Mouse (Mus musculus) right cerebral cortex, postnatal 14 days (tissue): ENCODE results near the gene Sox21.

Experiments
- DNase-seq: peaks from one replicate; pipeline ENCODE4 v3.0.0; 2022

Sox21 gene

DNA sequence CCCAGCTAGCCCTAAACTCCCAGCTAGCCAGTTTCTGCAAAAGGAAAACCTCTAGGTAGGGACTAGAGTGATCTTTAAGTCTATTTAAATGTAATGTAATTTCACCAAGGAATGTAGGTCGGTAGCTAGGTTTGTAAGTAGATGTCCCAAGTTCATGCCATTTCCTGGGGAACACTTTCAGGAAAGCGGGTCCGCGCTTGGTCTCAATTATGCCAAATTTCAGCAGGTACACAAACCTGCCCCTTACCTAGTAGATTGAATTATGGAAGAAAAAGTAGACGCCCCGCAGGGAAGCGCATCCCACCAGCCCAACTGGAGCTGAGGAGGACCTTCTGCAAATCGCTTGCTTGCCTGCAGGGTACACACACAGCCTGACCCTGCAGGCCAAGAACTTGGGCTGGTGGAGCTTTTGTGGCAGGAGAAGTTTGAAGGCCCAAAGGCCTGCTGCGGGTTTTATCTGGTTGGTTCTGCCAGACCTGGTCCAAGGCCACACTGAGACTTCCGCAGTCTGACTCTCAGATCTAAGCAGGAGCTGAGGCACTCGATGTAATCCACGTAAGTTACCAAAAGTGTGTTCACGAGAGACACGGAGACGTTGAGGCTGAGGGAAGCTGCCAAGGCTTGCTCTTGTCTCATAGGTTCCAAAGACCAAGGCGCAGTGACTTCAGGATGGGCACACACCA is 11.6 kb downstream of the Sox21 start:
- DNase-seq: no peak

DNA sequence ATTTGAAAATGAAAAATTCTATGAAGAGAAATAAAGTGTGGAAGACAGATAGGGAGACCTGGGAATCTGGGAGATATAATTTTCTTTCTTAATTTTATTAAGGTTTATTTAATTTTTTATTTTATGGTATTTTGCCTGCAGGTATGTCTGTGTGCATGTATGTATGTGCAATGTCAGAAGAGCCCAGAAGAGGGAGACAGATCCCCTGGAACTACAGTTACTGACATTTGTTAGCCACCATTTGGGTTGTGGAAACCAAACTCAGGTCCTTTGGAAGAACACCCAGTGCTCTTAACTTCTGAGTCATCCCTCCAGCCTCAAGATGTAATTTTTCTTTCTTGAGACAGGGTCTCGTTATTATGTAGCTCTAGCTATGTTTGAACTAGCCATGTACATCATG is 15.9 kb downstream of the Sox21 start:
- no peak for DNase-seq

DNA sequence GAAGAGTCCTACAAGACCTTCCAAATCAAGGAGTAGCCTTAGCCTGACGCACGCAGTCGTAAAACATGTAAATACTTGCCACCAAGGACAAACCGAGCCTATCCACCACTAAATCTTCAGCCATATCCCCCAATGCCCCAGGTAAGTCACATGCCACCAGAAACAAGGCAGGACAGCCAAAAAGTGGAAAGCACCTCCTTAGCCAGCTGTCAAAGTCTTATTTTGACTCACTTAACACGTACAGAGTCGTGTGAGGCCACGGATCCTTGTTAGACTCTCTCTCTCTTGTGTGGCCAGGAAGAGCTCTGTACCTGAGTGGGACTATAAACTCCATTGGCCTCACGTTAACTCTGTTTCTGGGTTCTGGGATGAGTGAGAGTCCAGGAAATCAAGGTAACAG is 20.0 kb downstream of the Sox21 start:
- DNase-seq: no peak

DNA sequence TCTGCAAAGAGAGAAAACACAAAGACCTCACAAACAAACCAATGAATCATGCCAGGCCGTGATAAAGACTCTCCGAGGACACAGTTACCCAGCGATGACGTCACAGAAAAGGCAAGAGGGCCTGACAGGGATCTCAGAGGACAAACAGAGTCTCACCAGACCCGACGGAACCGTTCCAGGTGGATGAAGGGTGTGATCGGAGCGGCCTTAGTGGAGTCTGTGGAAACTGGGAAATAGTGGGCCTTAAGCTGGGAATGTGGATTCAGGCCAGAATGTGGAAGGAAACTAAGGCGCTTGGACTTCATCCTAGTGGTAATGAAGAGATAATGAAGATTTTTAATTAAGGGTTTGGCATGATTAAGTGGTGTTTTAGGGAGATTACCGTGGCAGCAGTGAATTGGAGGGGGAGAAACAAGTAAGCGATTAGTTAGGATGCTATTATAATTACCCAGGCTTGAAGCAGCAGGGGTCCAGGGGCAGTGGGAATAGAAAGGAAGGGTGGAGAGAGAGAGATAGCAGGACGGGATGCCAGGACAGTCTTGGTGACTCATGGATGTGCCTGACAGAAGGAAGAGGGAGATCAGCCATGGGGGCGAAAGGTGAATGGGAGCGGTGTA is 24.5 kb downstream of the Sox21 start:
- DNase-seq: no peak

DNA sequence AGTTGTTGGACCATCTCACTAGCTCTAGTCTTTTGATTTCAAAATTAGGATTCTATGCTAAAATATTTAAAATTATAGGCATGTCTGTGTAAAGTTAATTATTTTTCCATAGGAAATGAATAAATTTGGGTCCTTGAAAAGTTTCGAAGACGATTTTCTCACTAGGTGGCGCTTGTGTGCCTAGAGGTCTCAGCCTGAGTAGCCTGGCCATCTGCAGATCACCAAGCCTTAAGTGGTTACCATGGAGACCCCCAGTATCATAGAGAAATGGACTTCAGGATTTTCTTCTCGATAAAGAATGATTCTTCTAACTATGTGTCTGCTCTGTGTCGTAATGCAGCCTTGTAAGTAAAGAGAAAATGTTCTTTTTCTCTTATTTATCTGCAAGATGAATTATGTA is 27.2 kb downstream of the Sox21 start:
- no peak for DNase-seq

DNA sequence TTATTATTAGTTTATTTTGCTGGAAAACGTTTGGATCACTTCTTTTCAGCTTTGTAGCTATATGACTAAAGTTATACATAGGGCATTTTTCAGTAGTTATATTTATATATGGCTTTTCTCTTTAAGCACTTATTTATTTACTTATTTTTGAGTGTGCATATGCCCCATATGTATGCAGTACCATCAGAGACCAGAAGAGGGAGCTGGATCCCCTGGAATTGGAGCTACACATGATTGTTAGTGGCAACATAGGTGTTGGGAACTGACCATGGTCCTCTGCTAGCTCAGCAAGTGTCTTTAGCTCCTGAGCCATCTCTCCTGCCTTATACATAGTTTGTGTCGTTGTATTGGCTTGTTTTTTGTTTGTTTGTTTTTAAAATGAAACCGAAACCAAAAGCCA is 29.5 kb downstream of the Sox21 start:
- no peak for DNase-seq

DNA sequence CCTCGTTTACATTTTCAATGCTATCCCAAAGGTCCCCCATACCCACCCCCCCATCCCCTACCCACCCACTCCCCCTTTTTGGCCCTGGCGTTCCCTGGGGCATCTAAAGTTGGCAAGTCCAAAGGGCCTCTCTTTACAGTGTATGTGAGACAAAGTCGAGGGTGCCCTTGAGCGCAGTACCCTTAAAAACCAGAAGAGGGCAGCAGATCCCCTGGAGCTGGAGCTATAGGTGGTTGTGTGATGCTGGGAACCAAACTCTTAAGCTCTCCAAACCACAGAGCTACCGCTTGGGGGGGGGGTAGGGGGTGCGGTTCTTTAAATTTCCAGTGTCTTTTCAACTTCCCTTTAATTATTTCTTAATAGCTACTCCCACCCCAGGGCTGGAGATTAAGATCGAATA is 33.8 kb downstream of the Sox21 start:
- DNase-seq: no peak

DNA sequence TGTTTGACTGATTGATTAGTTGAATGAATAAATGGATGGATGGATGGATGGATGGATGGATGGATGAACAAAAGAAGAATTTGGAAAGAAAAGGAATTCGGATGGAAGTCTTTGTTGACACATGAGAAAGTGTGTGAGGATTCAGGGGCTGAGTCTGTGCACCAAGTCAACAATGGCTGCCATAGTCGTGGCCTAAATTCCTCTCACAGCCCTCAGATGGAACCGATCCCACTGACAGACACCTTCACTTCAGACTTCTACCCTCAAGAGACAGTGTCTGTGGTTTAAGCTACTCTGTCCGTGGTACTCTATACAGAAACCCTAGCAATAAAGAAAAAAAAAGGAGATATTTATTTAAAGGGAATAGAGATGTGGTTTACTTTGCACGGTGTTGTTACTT is 34.8 kb downstream of the Sox21 start:
- no peak for DNase-seq

DNA sequence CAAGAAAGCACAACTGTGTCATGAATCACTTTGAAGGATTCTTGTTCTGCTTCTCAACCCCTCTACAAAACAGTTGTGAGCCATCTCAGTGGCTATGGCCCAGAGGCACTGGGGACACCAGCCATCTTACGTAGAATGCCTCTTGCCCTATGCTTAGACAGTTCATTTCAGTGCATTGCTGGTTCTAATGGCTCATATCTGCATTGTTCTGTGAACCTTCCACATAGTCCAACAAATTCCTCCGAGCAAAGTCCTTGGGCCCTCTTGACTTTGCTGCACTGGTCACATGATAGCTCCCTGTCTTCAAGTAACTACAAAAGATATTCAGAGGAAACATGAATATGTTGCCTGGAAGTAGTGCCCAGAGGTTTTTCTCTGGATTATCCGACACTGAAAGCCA is 36.1 kb downstream of the Sox21 start:
- no peak for DNase-seq

DNA sequence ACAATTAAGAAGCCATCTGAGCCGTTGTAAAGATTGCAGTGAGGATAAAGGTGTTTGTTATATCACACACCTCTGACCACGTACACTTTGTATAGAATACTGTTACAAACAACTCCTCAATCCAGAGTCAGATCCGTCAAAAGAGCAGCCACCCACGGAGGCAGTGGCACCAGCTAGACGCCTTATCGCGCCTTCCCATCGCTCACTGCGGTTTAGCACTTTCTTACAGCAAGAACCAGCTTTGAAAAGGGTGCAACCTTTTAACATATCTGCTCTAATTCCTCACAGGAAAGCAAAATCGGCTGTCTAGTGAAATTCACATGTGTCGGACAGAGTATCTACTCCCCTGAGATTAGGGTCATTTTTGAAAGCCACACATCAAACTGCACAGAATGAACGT is 39.8 kb downstream of the Sox21 start:
- DNase-seq: no peak

DNA sequence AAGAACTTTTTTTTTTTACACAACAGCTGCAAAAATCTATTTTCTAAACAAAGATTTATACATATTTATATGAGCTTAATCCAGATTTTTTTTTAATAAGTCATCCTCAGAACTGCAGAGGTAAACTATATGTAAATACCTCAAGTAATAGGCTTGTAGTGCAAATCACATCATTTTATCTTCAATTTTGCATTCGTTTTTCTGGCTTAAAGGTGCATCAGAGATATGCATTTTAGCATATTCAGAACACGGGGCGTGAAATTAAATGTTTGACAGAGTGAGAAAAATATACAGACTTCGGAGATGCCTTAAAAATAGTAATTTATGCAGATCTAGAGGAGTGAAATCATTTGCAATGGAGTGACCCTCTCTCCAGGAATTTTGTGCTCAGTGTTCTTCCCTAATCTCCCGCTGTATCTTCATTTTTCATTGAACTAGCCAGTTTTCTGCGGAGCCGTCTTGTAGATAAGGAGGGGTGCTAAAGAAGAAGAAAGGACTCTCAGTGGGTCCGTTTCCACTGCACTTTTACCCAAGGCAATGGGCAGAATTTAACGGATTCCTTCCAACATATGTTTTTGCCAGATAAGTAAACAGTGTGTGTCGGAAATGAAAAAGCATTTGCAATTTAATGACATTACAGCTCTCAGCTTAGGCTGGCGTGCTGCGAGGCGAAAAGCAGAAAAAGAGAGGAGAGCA is 42.5 kb downstream of the Sox21 start:
- no peak for DNase-seq

DNA sequence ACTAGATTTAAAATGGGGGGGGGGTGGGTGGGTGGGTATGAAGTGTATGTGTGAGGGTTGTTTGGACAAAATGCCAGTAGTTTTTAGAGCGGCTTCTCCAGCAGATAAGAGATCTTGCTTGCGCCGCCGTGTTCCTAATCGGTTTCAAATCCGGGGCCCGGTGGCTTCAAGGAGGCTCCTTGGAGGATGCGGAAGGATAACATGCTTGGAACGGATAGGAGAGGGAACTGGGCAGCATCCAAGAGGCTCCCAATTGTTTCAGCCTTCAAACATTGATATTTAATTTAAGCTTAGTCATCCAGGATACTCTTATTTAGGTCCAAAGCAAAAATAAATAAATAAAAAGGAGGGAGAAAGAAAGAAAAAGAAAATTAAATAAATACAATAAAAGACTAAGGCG is 43.2 kb downstream of the Sox21 start:
- no peak for DNase-seq

DNA sequence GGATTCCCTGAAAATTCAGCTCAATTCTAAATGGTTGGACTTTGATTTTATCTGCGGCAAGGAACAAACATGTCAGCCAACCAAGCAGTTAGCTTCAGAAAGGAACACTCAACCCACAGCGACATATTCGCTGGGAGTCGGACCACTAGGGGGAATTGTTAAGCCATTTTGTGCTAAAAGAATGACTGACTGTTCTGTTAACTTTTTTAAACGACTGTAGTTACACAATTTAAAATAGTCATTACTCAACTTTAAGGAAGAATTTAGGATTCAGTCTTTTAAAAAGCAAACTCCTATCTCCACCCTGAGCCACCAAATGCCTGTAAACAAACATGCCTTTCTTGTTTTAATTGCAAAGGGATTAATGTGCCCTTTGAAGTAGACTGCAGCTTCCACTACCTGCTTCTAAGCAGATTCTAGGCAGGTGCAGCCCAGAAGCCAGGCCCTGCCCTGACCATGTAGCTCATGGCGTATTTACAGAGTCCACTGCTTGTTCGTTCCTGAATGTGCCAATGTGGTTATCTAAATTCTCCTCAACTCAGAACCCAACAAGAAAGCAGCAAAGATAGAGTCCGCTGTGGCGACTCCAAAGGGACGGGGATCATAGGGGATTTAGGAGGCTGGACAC is 43.7 kb downstream of the Sox21 start:
- DNase-seq: no peak

DNA sequence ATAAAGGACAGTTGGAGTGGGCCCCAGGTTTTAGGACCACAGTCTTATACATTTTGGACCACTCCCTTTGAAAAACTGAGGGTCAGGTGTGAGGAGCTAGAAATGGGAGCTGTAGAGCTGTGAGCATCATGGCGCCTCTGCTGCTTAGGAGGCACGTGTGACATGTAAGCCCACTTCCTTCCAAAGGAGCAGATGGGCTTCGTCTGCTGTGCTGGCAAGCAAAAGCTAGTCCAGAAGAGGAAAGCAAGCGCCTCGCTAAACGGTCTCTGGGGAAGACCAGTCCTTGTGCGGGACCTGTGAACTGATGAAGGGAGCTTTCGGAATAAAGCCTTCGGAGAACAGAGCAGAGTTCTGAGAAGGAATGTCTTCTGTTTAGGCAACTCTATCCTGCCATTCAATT is 45.4 kb downstream of the Sox21 start:
- DNase-seq: no peak
